Comparison of ENCODE assay signal across 12 mouse cellular contexts in genomic region chr5:108675251-108675816, GRCm38 (mm10). TPM values are rescaled to one million over a fixed set of nuclear protein-coding genes. Genes with fewer than 3 reads are reported as not detected.
A peak's percentile ranks its signal among the peaks of the same experiment; 100 is the strongest.
DNase-seq lines count a peak whose midpoint lies in the region; ATAC-seq and TF ChIP-seq lines count a peak whose summit lies in the region.
"Had no signal": no experiment of that assay in that cellular context is flagged by ENCODE, and none has a peak within 500 bp of the region (broad histone marks: within the 10 kb centered on the region; RNA-seq: fewer than 3 reads in every experiment).

TSS of gene Slc26a1 (minus strand) at chr5:108675569.

- peak within 1 kb of the TSS; percentile 48 for H3K27ac ChIP-seq in stomach, embryonic 15.5 days
- no peak within 1 kb of the TSS for H3K27ac ChIP-seq in stomach, postnatal 0 days (replicated peaks)
- H3K27ac ChIP-seq in intestine, embryonic 16.5 days (ENCODE audit: low read length): peak within 1 kb of the TSS; percentile 65
- no peak within 1 kb of the TSS for H3K27ac ChIP-seq in lung, postnatal 0 days (ENCODE audit: low read length)

- H3K27me3 ChIP-seq in stomach, embryonic 15.5 days (replicated peaks): no peaks in the 10 kb centered on the region
- H3K27me3 ChIP-seq in stomach, postnatal 0 days (ENCODE audit: control insufficient read depth, insufficient read depth, low read length): no peaks in the 10 kb centered on the region
- no peaks in the 10 kb centered on the region for H3K27me3 ChIP-seq in intestine, embryonic 16.5 days (replicated peaks; ENCODE audit: control insufficient read depth, insufficient read depth, low read length)
- H3K27me3 ChIP-seq in lung, postnatal 0 days (replicated peaks; ENCODE audit: insufficient read depth, low read length): no peaks in the 10 kb centered on the region
- H3K27me3 ChIP-seq: CH12.LX had no signal

- no peak for TF ChIP-seq CTCF in stomach, postnatal 0 days (IDR thresholded peaks at IDR 0.05; ENCODE audit: low read depth)
- TF ChIP-seq CTCF in lung, postnatal 0 days (IDR thresholded peaks at IDR 0.05): no peak

- DNase-seq in stomach, postnatal 0 days (ENCODE audit: low spot score): no peak
- DNase-seq in liver: peak; percentile 79
- no peak for DNase-seq in right cerebral cortex, postnatal 14 days
- DNase-seq in natural killer cell, adult 2 months (ENCODE audit: low spot score in 2 of 2): no peak
- no peak for DNase-seq in lung, postnatal 0 days (ENCODE audit: low spot score)
- DNase-seq in urinary bladder, postnatal 14 days (ENCODE audit: low spot score): no peak
- DNase-seq: heart, postnatal 4 days; thymus, postnatal 4 days had no signal

- H3K4me1 ChIP-seq in stomach, embryonic 15.5 days: peaks cover 12% of the 10 kb centered on the region
- peaks cover 8% of the 10 kb centered on the region; the same call in 1 of the 2 replicates for H3K4me1 ChIP-seq in stomach, postnatal 0 days (replicated peaks; ENCODE audit: control insufficient read depth, insufficient read depth)
- H3K4me1 ChIP-seq in intestine, embryonic 16.5 days (ENCODE audit: control insufficient read depth, insufficient read depth, low read length): peaks cover 16% of the 10 kb centered on the region
- H3K4me1 ChIP-seq in lung, postnatal 0 days (ENCODE audit: insufficient read depth, low read depth, low read length): peaks cover 9% of the 10 kb centered on the region; the same call in 1 of the 2 replicates

- H3K9me3 ChIP-seq in stomach, embryonic 15.5 days: no peaks in the 10 kb centered on the region
- no peaks in the 10 kb centered on the region for H3K9me3 ChIP-seq in stomach, postnatal 0 days (ENCODE audit: control insufficient read depth, low read length)
- no peaks in the 10 kb centered on the region for H3K9me3 ChIP-seq in intestine, embryonic 16.5 days (ENCODE audit: control insufficient read depth, low read length)
- no peaks in the 10 kb centered on the region for H3K9me3 ChIP-seq in lung, postnatal 0 days (ENCODE audit: low read length)

- H3K9ac ChIP-seq in stomach, embryonic 15.5 days: no peak within 1 kb of the TSS
- no peak within 1 kb of the TSS for H3K9ac ChIP-seq in stomach, postnatal 0 days (ENCODE audit: low read length)
- H3K9ac ChIP-seq in intestine, embryonic 16.5 days (ENCODE audit: low read depth, low read length): no peak within 1 kb of the TSS
- H3K9ac ChIP-seq in lung, postnatal 0 days (replicated peaks; ENCODE audit: low read depth): no peak within 1 kb of the TSS

- no peak within 1 kb of the TSS for H3K4me2 ChIP-seq in stomach, embryonic 15.5 days
- H3K4me2 ChIP-seq in stomach, postnatal 0 days (replicated peaks; ENCODE audit: low read depth): no peak within 1 kb of the TSS
- peak within 1 kb of the TSS; percentile 15; the same call in 1 of the 2 replicates for H3K4me2 ChIP-seq in intestine, embryonic 16.5 days (ENCODE audit: low read depth, low read length)
- no peak within 1 kb of the TSS for H3K4me2 ChIP-seq in lung, postnatal 0 days (replicated peaks; ENCODE audit: low read depth, low read length)

- no peak within 1 kb of the TSS for H3K4me3 ChIP-seq in stomach, embryonic 15.5 days (replicated peaks)
- H3K4me3 ChIP-seq in stomach, postnatal 0 days (ENCODE audit: low read depth, low read length): no peak within 1 kb of the TSS
- H3K4me3 ChIP-seq in intestine, embryonic 16.5 days (ENCODE audit: low read length): 0 out of 2 replicates have a peak within 1 kb of the TSS, but pooled peaks have one; percentile 2
- H3K4me3 ChIP-seq in lung, postnatal 0 days (ENCODE audit: low read depth, low read length): no peak within 1 kb of the TSS

- no peak for TF ChIP-seq EP300 in stomach, postnatal 0 days (optimal IDR thresholded peaks at IDR 0.05)
- TF ChIP-seq EP300 in lung, postnatal 0 days (IDR thresholded peaks at IDR 0.05): no peak

- ATAC-seq in stomach, embryonic 15.5 days (ENCODE audit: insufficient read depth, low FRiP score, low read depth): peak; percentile 15; the same call in 1 of the 2 replicates
- ATAC-seq in stomach, postnatal 0 days (ENCODE audit: low FRiP score, low TSS enrichment): no peak
- ATAC-seq in intestine, embryonic 16.5 days: peak; percentile 75
- no peak for ATAC-seq in lung, postnatal 0 days
- ATAC-seq: forebrain, embryonic 14.5 days had no signal

- peaks cover 15% of the 10 kb centered on the region; the same call in 1 of the 2 replicates for H3K36me3 ChIP-seq in stomach, embryonic 15.5 days
- H3K36me3 ChIP-seq in stomach, postnatal 0 days (ENCODE audit: control insufficient read depth, insufficient read depth, low read length): peaks cover 7% of the 10 kb centered on the region; the same call in 1 of the 2 replicates
- peaks cover 8% of the 10 kb centered on the region for H3K36me3 ChIP-seq in intestine, embryonic 16.5 days (ENCODE audit: control insufficient read depth, insufficient read depth, low read length)
- H3K36me3 ChIP-seq in lung, postnatal 0 days (ENCODE audit: insufficient read depth, low read length): peaks cover 10% of the 10 kb centered on the region

- WGBS in stomach, embryonic 15.5 days: 53% methylated on average over 9 of the region's 9 CpGs
- WGBS in stomach, postnatal 0 days: 58% methylated on average over 9 of the region's 9 CpGs
- WGBS in intestine, embryonic 16.5 days: 54% methylated on average over 9 of the region's 9 CpGs
- WGBS in lung, postnatal 0 days: 59% methylated on average over 9 of the region's 9 CpGs

RNA-seq across cellular contexts. Expression of gene Slc26a1, which starts in this region (rescaled TPM):
- 2.3 and 2.6 TPM in 2 replicates for polyA plus RNA-seq in stomach, embryonic 15.5 days (2015; fragmentation: Nextera tagmentation; extraction: Ambion mirVana)
- 0.17 and 0.22 TPM in 2 replicates for polyA plus RNA-seq in stomach, postnatal 0 days (2015; fragmentation: Nextera tagmentation; extraction: Ambion mirVana)
- polyA plus RNA-seq in intestine, embryonic 16.5 days (2015; fragmentation: Nextera tagmentation; extraction: Ambion mirVana): 8.0 and 9.7 TPM in 2 replicates
- polyA plus RNA-seq in lung, postnatal 0 days (2015; fragmentation: Nextera tagmentation; extraction: Ambion mirVana): 0.10 and 0.19 TPM in 2 replicates

Comparison
In these comparisons a context has a peak if more than half of its experiments do, and no peak if none do; other contexts are left out.
1. ATAC-seq: peak in stomach, embryonic 15.5 days (single experiment) and intestine, embryonic 16.5 days (single experiment); none in stomach, postnatal 0 days (single experiment) and lung, postnatal 0 days (single experiment).
2. H3K27ac ChIP-seq: peak in stomach, embryonic 15.5 days (single experiment) and intestine, embryonic 16.5 days (single experiment); none in stomach, postnatal 0 days (single experiment) and lung, postnatal 0 days (single experiment).